Mouse (Mus musculus) heart, embryonic 14.5 days (tissue): Measurements from ENCODE around the gene Insig1. TPM values are rescaled to one million over a fixed set of nuclear protein-coding genes. Genes with fewer than 3 reads are reported as not detected.

Experiments used
- ATAC-seq: fragments of 200-750 bp; cut with Nextera tagmentation; 2 replicates; pipeline ENCODE4 v1.8.0; 2017; ENCODE audit warnings: low read depth, moderate TSS enrichment; ENCODE audit not compliant: insufficient number of reproducible peaks, insufficient read depth, low FRiP score
- H3K27ac ChIP-seq, 2 experiments: fragments of 200-500 bp in 1 of 2; fragments of 300-500 bp in 1 of 2; sonication (generic) in 1 of 2; replicated peaks in 1 of 2; 2 replicates each; pipeline ENCODE4 v1.5.1; 2012 to 2014; ENCODE audit warnings: low read depth in 2 of 2, low read length in 2 of 2, control low read depth in 1 of 2, mild to moderate bottlenecking in 1 of 2, mixed read lengths in 1 of 2; ENCODE audit not compliant: control insufficient read depth in 1 of 2, insufficient read depth in 1 of 2
- H3K27me3 ChIP-seq: fragments of 300-500 bp; sonication (generic); 2 replicates; pipeline ENCODE4 v1.6.1; 2014; ENCODE audit warnings: mild to moderate bottlenecking, low read length, control low read depth; ENCODE audit not compliant: control insufficient read depth, insufficient read depth
- H3K36me3 ChIP-seq: fragments of 300-500 bp; sonication (generic); 2 replicates; pipeline ENCODE4 v1.6.1; 2014; ENCODE audit warnings: mild to moderate bottlenecking, control low read depth, low read length, mixed read lengths; ENCODE audit not compliant: control insufficient read depth, insufficient read depth
- H3K4me1 ChIP-seq, 2 experiments: fragments of 200-500 bp in 1 of 2; fragments of 300-500 bp in 1 of 2; sonication (generic) in 1 of 2; 2 replicates each; pipeline ENCODE4 v1.6.1; 2012 to 2014; ENCODE audit warnings: low read length in 2 of 2, control low read depth in 1 of 2, mixed read lengths in 1 of 2; ENCODE audit not compliant: control insufficient read depth in 2 of 2, insufficient read depth in 2 of 2
- H3K4me2 ChIP-seq: fragments of 300-500 bp; sonication (generic); 2 replicates; pipeline ENCODE4 v1.6.1; 2014; ENCODE audit warnings: mild to moderate bottlenecking, low read length
- H3K4me3 ChIP-seq, 2 experiments: fragments of 200-500 bp in 1 of 2; fragments of 300-500 bp in 1 of 2; sonication (generic) in 1 of 2; 2 replicates each; pipeline ENCODE4 v1.5.1; 2012 to 2014; ENCODE audit warnings: low read length in 2 of 2, mild to moderate bottlenecking in 2 of 2, control low read depth in 1 of 2, low read depth in 1 of 2, moderate library complexity in 1 of 2; ENCODE audit not compliant: control insufficient read depth in 1 of 2, insufficient read depth in 1 of 2
- H3K9ac ChIP-seq: fragments of 300-500 bp; sonication (generic); 2 replicates; pipeline ENCODE4 v1.6.1; 2014; ENCODE audit warnings: mild to moderate bottlenecking, low read length
- H3K9me3 ChIP-seq: fragments of 300-500 bp; sonication (generic); 2 replicates; pipeline ENCODE4 v1.6.1; 2016; ENCODE audit warnings: low read length, control low read depth; ENCODE audit not compliant: control insufficient read depth
- WGBS: fragments of 180-500 bp; shearing (Covaris S2); extraction: QIAGEN DNeasy Blood & Tissue Kit; methylation state at CpG from one replicate; pipeline ENCODE4 v1.1.7; 2014; 5-methylcytosine and 5-hydroxymethylcytosine counted together
- polyA plus RNA-seq: library from polyadenylated mRNA; unstranded; fragments of >200 nt; fragmentation: Nextera tagmentation; extraction: Ambion mirVana; gene quantifications from 2 replicates; pipeline ENCODE4 v1.2.1, GENCODE M21; 2014

Insig1 gene
- polyA plus RNA-seq = 26.6 and 34.0 TPM in 2 replicates

- Histone ChIP-seq H3K4me2 (peak within 1 kb of the TSS; percentile 68), H3K27me3 (no peaks in the 10 kb centered on the region), H3K36me3 (peaks cover 30% of the 10 kb centered on the region), H3K27ac (peak within 1 kb of the TSS; percentile 91 to 97), H3K9me3 (no peaks in the 10 kb centered on the region), H3K9ac (peak within 1 kb of the TSS; percentile 82), H3K4me1 (peaks cover 18 to 31% of the 10 kb centered on the region in 2 experiments), H3K4me3 (peak within 1 kb of the TSS; percentile 63 to 71)
- WGBS = under 1% methylated on average over 64 of the region's 64 CpGs
- ATAC-seq = peak; percentile 97
Measured at GRCm38 (mm10) chr5:28070828-28071455, at the start of gene Insig1. Gene Insig1 (plus strand): TSS chr5:28071363.

GRCm38 (mm10) chr5:28023452-28023851 lies 47.7 kb upstream of the Insig1 start:
- H3K4me1 ChIP-seq = no peaks in the 10 kb centered on the region
- no peak for ATAC-seq
- H3K4me3 ChIP-seq = no peak overlapping the region
- WGBS = 17% methylated on average over 2 of the region's 2 CpGs
- H3K9me3 ChIP-seq = no peaks in the 10 kb centered on the region
- H3K4me2 ChIP-seq = no peak overlapping the region
- H3K36me3 ChIP-seq = no peaks in the 10 kb centered on the region
- no peak overlapping the region for H3K27ac ChIP-seq
- H3K27me3 ChIP-seq = no peaks in the 10 kb centered on the region
- no peak overlapping the region for H3K9ac ChIP-seq

GRCm38 (mm10) chr5:28031577-28032236 lies 39.5 kb upstream of the Insig1 start:
- Histone ChIP-seq H3K36me3 (no peaks in the 10 kb centered on the region), H3K27me3 (no peaks in the 10 kb centered on the region), H3K4me3 (no peak overlapping the region), H3K9ac (no peak overlapping the region), H3K4me2 (no peak overlapping the region), H3K9me3 (no peaks in the 10 kb centered on the region), H3K4me1 (peaks cover 2 to 3% of the 10 kb centered on the region in 2 experiments), H3K27ac (no peak overlapping the region)
- WGBS = 80% methylated on average over 3 of the region's 3 CpGs
- no peak for ATAC-seq

- 77% methylated on average over 10 of the region's 10 CpGs for WGBS
Measured at GRCm38 (mm10) chr5:28032866-28033265, 38.3 kb upstream of the Insig1 start.

GRCm38 (mm10) chr5:28033281-28033680 lies 37.9 kb upstream of the Insig1 start:
- Histone ChIP-seq H3K27me3 (no peaks in the 10 kb centered on the region), H3K36me3 (no peaks in the 10 kb centered on the region), H3K4me2 (no peak overlapping the region), H3K9me3 (no peaks in the 10 kb centered on the region), H3K4me3 (no peak overlapping the region), H3K27ac (no peak overlapping the region), H3K9ac (no peak overlapping the region), H3K4me1 (peaks cover 13 to 19% of the 10 kb centered on the region in 2 experiments)
- no peak for ATAC-seq
- 87% methylated on average over 5 of the region's 5 CpGs for WGBS

More at GRCm38 (mm10) chr5:28032866-28033265, 38.3 kb upstream of the Insig1 start:
- Histone ChIP-seq H3K9me3 (no peaks in the 10 kb centered on the region), H3K4me1 (peaks cover 13 to 15% of the 10 kb centered on the region in 2 experiments), H3K27me3 (no peaks in the 10 kb centered on the region), H3K36me3 (no peaks in the 10 kb centered on the region), H3K27ac (no peak overlapping the region), H3K9ac (no peak overlapping the region), H3K4me2 (no peak overlapping the region), H3K4me3 (no peak overlapping the region)
- ATAC-seq = no peak

- Histone ChIP-seq H3K9me3 (no peaks in the 10 kb centered on the region), H3K4me3 (no peak overlapping the region), H3K27ac (no peak overlapping the region), H3K4me1 (peaks cover 13 to 23% of the 10 kb centered on the region in 2 experiments), H3K27me3 (no peaks in the 10 kb centered on the region), H3K36me3 (no peaks in the 10 kb centered on the region), H3K9ac (no peak overlapping the region), H3K4me2 (no peak overlapping the region)
- 81% methylated on average over 5 of the region's 5 CpGs for WGBS
- no peak for ATAC-seq
Measured at GRCm38 (mm10) chr5:28033826-28034225, 37.3 kb upstream of the Insig1 start.

GRCm38 (mm10) chr5:28036011-28036410 lies 35.2 kb upstream of the Insig1 start:
- Histone ChIP-seq H3K27me3 (no peaks in the 10 kb centered on the region), H3K9ac (no peak overlapping the region), H3K4me2 (no peak overlapping the region), H3K9me3 (no peaks in the 10 kb centered on the region), H3K4me3 (no peak overlapping the region), H3K4me1 (peaks cover 13 to 23% of the 10 kb centered on the region in 2 experiments), H3K27ac (no peak overlapping the region), H3K36me3 (no peaks in the 10 kb centered on the region)
- WGBS = 62% methylated on average over 1 of the region's 1 CpGs
- ATAC-seq = no peak
